Mouse (Mus musculus) liver, adult 2 months (tissue): ENCODE measurements at regions not wholly inside any gene's neighbourhood (a gene's known extent, or its start where the extent isn't known, plus 50 kb on each side); places are given as distances from the start of the nearest gene placed in this dataset.
A peak's percentile ranks its signal among the peaks of the same experiment; 100 is the strongest.

Source experiments
- DNase-seq: peaks from one replicate; pipeline ENCODE4 v3.0.0-alpha.2; 2011; ENCODE audit warnings: low read depth, low spot score; ENCODE audit errors: extremely low read depth
- H3K27ac ChIP-seq: fragments of 200-500 bp; replicated peaks from 2 replicates; pipeline ENCODE4 v1.5.1; 2012; ENCODE audit warnings: low read depth, mild to moderate bottlenecking, control low read depth, inconsistent platforms, low read length; ENCODE audit not compliant: insufficient read depth
- H3K27me3 ChIP-seq: fragments of 200-500 bp; 2 replicates; pipeline ENCODE4 v1.6.1; 2012; ENCODE audit warnings: mild to moderate bottlenecking, moderate library complexity, low read length, inconsistent platforms; ENCODE audit not compliant: control insufficient read depth, insufficient read depth
- H3K36me3 ChIP-seq: fragments of 200-500 bp; 2 replicates; pipeline ENCODE4 v1.6.1; 2012; ENCODE audit warnings: low read length, inconsistent platforms; ENCODE audit not compliant: control insufficient read depth, insufficient read depth
- H3K4me1 ChIP-seq: fragments of 200-500 bp; 2 replicates; pipeline ENCODE4 v1.6.1; 2011; ENCODE audit warnings: low read length; ENCODE audit not compliant: control insufficient read depth, insufficient read depth
- H3K4me3 ChIP-seq: fragments of 200-500 bp; 2 replicates; pipeline ENCODE4 v1.5.1; 2011; ENCODE audit warnings: low read depth, mild to moderate bottlenecking, control low read depth, low read length, moderate library complexity; ENCODE audit not compliant: insufficient read depth
- H3K79me2 ChIP-seq: fragments of 200-500 bp; 2 replicates; pipeline ENCODE4 v1.6.1; 2012; ENCODE audit warnings: inconsistent platforms, mild to moderate bottlenecking, low read length, moderate library complexity; ENCODE audit not compliant: control insufficient read depth, insufficient read depth
- H3K9ac ChIP-seq: fragments of 200-500 bp; 2 replicates; pipeline ENCODE4 v1.6.1; 2012; ENCODE audit warnings: low read depth, mild to moderate bottlenecking, control low read depth, inconsistent platforms, low read length
- CTCF ChIP-seq: fragments of 200-500 bp; IDR thresholded peaks from 2 replicates; pipeline ENCODE4 v1.5.1; 2011; ENCODE audit warnings: low read depth, low read length, control low read depth
- POLR2A ChIP-seq: fragments of 200-500 bp; IDR thresholded peaks from 2 replicates; pipeline ENCODE4 v1.6.1; 2011; ENCODE audit warnings: low read length, control low read depth; ENCODE audit not compliant: insufficient read depth; ENCODE audit errors: extremely low read depth
- WGBS: fragments of 180-500 bp; shearing (Covaris S2); methylation state at CpG from one replicate; pipeline ENCODE4 v1.1.7; 2018; 5-methylcytosine and 5-hydroxymethylcytosine counted together

DNA sequence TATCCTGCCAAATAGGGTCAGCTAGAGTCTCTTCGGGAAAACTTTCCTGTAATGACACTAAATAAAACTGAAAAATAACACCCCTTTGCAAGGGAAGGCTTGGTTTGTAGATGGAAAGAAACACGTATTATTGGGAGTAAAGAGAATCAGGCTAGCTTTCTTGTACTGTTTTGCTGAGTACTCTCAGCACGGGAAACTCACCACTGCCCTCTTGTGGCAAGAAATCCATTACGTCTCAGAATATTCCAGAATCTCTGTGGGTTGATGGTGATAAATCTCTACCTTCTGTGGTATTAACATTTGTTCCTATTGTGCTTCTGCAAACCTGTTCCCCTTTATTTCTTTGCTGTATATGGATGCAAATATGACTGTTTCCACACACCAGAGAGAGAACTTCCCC lies 64.8 kb upstream of the Nmur2 start:
- Histone ChIP-seq H3K36me3 (no peaks in the 10 kb centered on the region), H3K79me2 (no peaks in the 10 kb centered on the region), H3K9ac (no peak overlapping the region), H3K27ac (no peak overlapping the region), H3K4me3 (no peak overlapping the region), H3K27me3 (0 out of 2 replicates have a peak, but pooled peaks cover 2% of the 10 kb centered on the region), H3K4me1 (no peaks in the 10 kb centered on the region)
- DNase-seq: peak; percentile 30
- 31% methylated on average over 4 of the region's 4 CpGs for WGBS
- TF ChIP-seq POLR2A: no peak
- peak; percentile 55 for TF ChIP-seq CTCF

DNA sequence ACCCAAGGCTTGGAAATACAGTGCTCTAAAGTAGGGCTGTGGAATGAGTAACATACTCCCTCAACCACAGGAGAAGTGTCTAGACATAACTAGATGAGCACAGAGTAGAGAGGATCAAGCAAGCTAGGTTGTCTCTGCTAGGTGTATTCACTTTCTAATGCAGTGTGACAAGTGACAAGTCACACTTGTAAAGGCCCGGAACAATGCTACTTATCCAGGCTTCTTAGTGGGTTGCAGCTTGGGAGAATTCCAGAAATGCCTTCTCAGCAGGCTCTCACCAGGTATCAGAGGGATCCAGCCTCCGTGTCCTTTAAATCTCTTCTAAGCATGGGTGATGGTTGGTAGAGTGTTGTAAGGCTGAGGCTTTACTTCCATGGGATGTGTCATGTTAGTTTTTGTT lies 52.1 kb upstream of the Nmur2 start:
- Histone ChIP-seq H3K9ac (no peak overlapping the region), H3K36me3 (no peaks in the 10 kb centered on the region), H3K27me3 (no peaks in the 10 kb centered on the region), H3K27ac (no peak overlapping the region), H3K4me1 (no peaks in the 10 kb centered on the region), H3K4me3 (no peak overlapping the region), H3K79me2 (no peaks in the 10 kb centered on the region)
- 32% methylated on average over 2 of the region's 2 CpGs for WGBS
- no peak for TF ChIP-seq POLR2A
- TF ChIP-seq CTCF: no peak
- no peak for DNase-seq
